Mouse (Mus musculus): Measurements from ENCODE around the gene Diras2. TPM values are rescaled to one million over a fixed set of nuclear protein-coding genes. Genes with fewer than 3 reads are reported as not detected.
"Not testable (repeated sequence)": the region's sequence is repeated elsewhere in the genome, so short reads cannot be mapped to it uniquely, and the experiment has no call there.

Gene Diras2
- polyA plus RNA-seq, 1 experiment from 2014 or later = 0.42 TPM

DNA sequence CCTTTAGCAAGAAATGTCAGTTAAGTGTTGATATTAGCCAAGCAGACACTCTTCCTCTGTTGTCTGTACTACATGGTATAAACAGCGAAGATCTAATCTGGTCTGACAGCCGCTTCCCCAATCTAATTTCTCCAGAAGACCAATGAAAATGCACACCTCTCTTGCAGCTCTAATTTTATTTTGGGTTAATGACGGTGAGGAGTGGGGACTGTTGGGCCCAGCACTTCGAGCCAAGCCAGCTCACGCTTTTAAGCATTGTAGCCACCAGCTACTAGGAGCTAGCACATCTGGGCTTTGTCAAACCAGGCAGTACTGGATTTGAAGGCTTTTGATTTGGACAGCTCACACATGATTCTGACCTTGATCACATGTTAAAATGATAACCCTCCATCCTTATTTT, 14.1 kb downstream of the Diras2 start:
- no peaks in the 10 kb centered on the region for H3K79me2 ChIP-seq (ENCODE audit: inconsistent target)
- H3K27ac ChIP-seq = no peak overlapping the region
- 85% methylated on average over 5 of the region's 5 CpGs for WGBS (ENCODE audit: missing documents)
- H3K36me3 ChIP-seq (ENCODE audit: inconsistent target) = no peaks in the 10 kb centered on the region
- H3K4me3 ChIP-seq (ENCODE audit: inconsistent target) = no peak overlapping the region

DNA sequence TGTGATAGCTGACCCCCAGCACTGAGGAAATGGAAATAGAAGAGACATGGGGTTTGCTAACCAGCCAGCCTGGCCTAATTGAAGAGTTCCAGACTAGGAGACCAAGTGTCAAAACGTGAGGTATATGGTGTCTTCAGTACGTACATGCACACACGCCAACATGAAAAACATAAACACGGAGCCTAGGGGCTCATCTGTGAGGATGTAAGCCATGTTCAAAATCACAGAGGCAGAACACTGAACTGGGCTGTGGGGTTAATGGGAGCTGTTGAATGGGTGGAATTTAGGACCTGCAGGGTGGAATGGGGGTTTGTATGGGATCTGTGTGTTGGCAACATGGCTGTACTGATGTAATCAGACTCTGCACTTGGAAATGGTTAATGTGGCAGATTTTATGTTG, 14.5 kb downstream of the Diras2 start:
- no peak overlapping the region for H3K27ac ChIP-seq
- no peaks in the 10 kb centered on the region for H3K36me3 ChIP-seq (ENCODE audit: inconsistent target)
- WGBS (ENCODE audit: missing documents) = 95% methylated on average over 4 of the region's 4 CpGs
- H3K4me3 ChIP-seq (ENCODE audit: inconsistent target) = no peak overlapping the region
- H3K79me2 ChIP-seq (ENCODE audit: inconsistent target) = no peaks in the 10 kb centered on the region

DNA sequence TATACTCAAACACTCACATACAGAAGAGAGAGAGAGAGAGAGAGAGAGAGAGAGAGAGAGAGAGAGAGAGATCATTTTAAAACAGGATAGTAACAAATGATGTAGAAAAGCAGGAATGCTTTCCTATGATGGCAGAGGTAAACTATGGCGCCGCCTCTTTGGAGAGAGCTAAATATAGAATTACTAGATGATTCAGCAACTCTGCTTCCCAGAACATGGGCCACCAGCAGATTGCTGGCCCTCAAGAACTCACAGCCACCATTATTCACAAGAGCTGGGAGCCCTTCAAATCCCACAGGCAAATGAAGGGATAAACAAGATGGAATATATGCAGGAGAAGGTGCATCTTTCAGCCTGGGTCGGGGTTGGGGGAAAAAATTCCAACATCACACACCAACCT, 15.0 kb downstream of the Diras2 start:
- Histone ChIP-seq H3K36me3 (ENCODE audit: inconsistent target) (no peaks in the 10 kb centered on the region), H3K27ac (no peak overlapping the region), H3K79me2 (ENCODE audit: inconsistent target) (no peaks in the 10 kb centered on the region), H3K4me3 (ENCODE audit: inconsistent target) (no peak overlapping the region)
- WGBS (ENCODE audit: missing documents) = 75% methylated on average over 3 of the region's 3 CpGs

DNA sequence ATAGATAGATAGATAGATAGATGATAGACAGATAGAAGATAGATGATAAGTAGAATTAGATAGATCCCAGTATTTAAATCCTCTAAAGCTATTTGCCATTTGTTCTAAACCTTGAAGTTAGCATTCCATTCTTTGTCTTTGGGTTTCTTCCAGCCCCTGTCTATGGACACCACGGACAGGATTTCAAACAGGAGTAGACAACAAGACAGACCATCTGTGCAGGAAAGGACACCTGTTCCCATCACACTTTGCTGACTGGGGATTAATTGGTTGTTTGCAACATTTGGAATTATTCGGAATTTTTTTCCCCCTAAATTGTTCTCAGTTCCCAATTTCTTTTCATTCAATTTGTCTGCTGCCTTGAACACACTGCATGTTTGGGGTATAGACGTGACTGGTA, 17.5 kb downstream of the Diras2 start:
- Histone ChIP-seq H3K27ac (no peak overlapping the region), H3K36me3 (ENCODE audit: inconsistent target) (no peaks in the 10 kb centered on the region), H3K4me3 (ENCODE audit: inconsistent target) (no peak overlapping the region), H3K79me2 (ENCODE audit: inconsistent target) (no peaks in the 10 kb centered on the region)
- WGBS (ENCODE audit: missing documents) = 98% methylated on average over 3 of the region's 3 CpGs

DNA sequence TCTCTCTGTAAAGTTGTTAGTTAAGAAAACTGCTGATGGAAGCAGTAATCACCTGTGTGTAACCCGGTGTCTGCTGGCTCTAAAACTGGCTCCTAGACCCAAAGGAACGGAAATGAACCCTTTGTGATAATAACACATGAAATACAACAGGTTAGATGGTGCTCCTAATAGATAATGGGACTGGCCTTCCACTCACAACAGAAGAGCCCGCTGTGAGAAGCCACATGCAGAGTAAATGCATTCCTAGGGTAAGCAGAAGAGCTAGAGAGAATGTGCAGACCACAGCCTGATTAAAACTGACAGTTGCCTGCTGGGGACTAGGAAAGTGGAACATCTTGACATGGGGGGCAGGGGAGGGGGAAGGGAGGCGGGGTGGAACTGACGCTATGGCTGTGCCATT, 18.7 kb downstream of the Diras2 start:
- no peak overlapping the region for H3K4me3 ChIP-seq (ENCODE audit: inconsistent target)
- no peaks in the 10 kb centered on the region for H3K79me2 ChIP-seq (ENCODE audit: inconsistent target)
- H3K36me3 ChIP-seq (ENCODE audit: inconsistent target) = no peaks in the 10 kb centered on the region
- 88% methylated on average over 5 of the region's 5 CpGs for WGBS (ENCODE audit: missing documents)
- no peak overlapping the region for H3K27ac ChIP-seq

DNA sequence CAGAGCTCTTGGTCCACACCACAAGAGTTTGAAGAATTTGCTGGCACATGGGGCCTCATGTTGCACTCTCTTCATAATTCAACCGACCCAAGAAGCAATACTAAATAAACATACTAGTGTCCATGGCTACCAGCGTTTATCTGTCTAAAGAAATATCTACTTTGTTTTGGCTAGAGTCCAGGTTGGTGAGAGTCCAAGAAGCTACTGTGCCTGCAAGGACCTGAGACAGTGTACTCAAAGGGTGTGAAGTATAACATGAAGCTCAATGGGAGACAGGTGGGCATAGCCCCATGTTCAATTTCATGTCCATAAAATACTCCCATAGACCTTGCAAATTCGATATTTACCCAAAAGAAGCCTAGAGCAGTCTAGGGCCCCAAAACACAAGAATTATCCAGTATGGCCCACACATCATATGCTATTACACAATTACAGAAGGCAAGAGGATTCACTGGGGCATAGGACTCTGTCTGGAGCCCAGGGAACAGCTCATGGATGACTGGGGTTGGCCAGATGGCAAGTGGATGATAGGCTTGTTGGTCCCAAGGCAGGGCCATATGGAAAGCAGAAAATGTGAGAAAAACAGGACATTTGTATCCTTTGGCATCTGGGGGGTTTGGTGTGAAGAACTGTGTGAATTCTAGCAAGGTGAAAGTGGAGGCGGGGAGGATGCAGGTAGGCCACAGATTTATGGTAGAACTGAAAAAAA, 20.8 kb downstream of the Diras2 start:
- WGBS (ENCODE audit: missing documents) = 98% methylated on average over 4 of the region's 4 CpGs
- Histone ChIP-seq H3K79me2 (ENCODE audit: inconsistent target) (no peaks in the 10 kb centered on the region), H3K4me3 (ENCODE audit: inconsistent target) (no peak overlapping the region), H3K36me3 (ENCODE audit: inconsistent target) (no peaks in the 10 kb centered on the region), H3K27ac (no peak overlapping the region)

DNA sequence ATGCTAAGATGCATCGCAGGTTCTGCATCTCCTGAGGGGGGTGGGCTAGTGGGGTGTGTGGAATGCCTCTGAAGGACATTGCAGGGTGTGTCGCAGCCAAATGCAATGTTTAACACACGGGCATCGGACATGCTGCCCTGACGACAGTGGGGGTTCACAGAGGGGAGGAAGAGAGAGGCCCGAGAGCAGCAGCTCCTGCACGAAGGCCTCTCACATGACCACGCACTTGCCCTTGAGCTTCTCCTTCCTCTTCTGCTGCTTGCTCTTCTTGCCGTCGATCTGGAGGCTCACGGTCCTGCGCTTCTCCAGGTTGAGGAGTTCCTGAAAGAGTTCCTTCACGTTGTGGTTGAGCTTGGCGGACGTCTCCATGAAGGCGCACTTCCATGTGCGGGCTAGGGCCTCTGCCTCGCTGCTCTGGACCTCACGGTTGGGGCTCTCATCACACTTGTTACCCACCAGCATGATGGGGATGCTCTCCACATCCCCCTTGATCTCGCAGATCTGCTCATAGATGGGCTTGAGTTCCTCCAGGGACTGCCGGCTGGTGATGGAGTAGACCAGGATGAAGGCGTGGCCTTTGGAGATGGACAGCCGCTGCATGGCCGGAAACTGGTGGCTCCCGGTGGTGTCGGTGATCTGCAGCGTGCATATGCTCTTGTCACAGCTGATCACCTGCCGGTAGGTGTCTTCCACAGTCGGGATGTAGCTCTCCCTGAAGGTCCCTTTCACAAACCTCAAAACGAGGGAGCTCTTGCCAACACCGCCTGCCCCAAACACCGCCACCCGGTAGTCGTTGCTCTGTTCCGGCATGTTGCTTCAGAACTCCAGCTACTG, 23.4 kb downstream of the Diras2 start:
- Histone ChIP-seq H3K36me3 (ENCODE audit: inconsistent target) (no peaks in the 10 kb centered on the region), H3K79me2 (ENCODE audit: inconsistent target) (no peaks in the 10 kb centered on the region), H3K4me3 (ENCODE audit: inconsistent target) (no peak overlapping the region), H3K27ac (no peak overlapping the region)
- WGBS (ENCODE audit: missing documents) = 65% methylated on average over 34 of the region's 35 CpGs

DNA sequence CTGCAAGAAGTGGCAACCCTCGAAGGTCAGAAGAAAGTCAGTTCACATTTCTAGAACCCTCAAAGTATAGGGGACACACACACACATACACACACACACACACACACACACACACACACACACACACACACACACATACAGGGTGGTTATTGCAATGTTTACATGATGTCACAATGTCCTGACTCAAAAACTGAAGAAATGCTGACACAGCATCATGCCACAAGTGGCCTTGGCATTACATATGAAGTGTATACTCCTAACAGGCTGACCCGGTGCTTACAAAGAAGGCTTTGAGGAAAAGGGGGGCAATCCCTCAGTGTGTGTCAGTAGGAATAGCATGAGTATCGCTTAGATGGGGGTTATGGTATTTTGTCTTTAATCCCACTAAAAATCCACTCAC, 24.3 kb downstream of the Diras2 start:
- not testable (repeated sequence) for H3K27ac ChIP-seq; H3K36me3 ChIP-seq (ENCODE audit: inconsistent target); H3K79me2 ChIP-seq (ENCODE audit: inconsistent target); H3K4me3 ChIP-seq (ENCODE audit: inconsistent target)
- 36% methylated on average over 3 of the region's 3 CpGs for WGBS (ENCODE audit: missing documents)

DNA sequence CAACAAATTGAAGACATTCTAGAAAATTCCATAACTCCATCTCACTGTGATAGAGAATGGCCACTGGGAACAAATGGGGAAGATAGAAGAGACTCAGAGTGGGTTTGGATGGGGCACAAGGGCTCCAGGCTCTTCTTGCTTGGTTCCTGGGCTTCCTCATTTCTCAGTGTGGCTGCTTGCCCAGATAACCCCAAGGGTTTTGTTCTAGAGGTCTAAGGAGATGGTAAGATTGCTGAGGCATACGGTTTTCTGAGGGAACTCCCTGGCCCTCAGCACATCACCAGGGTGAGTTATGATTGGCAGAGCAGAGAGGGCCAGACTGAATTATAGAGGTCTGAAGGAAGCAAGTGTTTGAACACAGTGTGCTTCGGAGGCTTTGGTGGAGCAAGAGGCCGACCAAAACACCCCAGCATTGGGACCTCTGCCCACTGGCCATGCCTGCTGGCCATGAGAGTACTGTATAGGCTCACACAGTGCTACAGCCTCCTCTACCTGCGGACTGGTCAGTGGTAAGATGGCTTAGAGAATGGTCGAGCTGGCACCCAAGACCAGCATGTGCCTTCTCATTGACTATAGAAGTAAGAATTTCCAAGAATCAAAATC, 25.3 kb downstream of the Diras2 start:
- H3K79me2 ChIP-seq (ENCODE audit: inconsistent target); H3K4me3 ChIP-seq (ENCODE audit: inconsistent target); H3K27ac ChIP-seq; H3K36me3 ChIP-seq (ENCODE audit: inconsistent target): not testable (repeated sequence)
- 37% methylated on average over 5 of the region's 5 CpGs for WGBS (ENCODE audit: missing documents)

DNA sequence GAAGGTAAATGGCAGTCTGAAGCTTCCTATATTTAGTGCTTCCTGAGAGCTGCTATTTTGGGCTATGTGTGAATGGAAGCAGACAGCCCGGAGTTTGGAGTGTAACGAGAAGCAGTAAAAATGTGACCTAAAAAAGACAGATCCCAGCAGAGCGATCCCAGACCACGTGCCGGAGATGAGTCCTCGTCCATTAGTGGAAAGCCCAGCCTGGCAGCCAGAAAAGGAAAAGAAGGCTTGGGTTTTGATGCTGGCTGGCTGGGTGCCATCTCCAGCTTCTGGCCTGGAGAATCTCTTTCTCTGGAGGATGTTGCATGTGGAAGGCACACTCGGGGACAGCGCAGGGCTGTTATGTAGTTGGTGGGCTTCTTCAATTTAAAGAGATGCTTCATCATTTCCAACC, 29.4 kb downstream of the Diras2 start:
- Histone ChIP-seq H3K4me3 (ENCODE audit: inconsistent target) (no peak overlapping the region), H3K27ac (no peak overlapping the region), H3K36me3 (ENCODE audit: inconsistent target) (no peaks in the 10 kb centered on the region), H3K79me2 (ENCODE audit: inconsistent target) (no peaks in the 10 kb centered on the region)
- 62% methylated on average over 8 of the region's 8 CpGs for WGBS (ENCODE audit: missing documents)

DNA sequence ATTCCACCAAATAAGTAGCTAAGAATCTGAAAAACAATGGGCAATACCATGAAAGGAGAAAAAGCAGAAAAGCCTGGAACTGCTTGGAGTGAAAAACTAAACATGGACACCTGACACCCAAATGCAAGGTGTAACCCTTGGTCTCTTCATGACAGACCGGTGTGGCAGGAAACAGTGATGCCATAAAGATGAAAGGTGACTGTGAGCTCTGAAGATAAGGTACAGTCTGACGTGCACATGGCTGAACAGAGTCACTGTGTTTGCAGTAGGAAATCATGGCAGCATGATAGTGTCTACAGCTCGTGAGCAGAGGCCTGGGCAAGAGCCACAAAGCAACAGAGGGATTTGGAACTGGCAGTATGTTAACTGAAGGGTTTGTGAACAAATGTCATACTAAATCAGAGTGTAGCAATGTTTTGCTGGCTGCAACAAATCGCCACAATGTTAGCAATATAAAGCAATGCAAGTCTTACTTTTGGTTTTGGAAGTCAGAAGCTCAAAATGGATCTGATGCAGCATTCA, 34.0 kb downstream of the Diras2 start:
- Histone ChIP-seq H3K4me3 (ENCODE audit: inconsistent target) (no peak overlapping the region), H3K36me3 (ENCODE audit: inconsistent target) (no peaks in the 10 kb centered on the region), H3K27ac (no peak overlapping the region), H3K79me2 (ENCODE audit: inconsistent target) (no peaks in the 10 kb centered on the region)
- WGBS (ENCODE audit: missing documents) = 86% methylated on average over 4 of the region's 4 CpGs

DNA sequence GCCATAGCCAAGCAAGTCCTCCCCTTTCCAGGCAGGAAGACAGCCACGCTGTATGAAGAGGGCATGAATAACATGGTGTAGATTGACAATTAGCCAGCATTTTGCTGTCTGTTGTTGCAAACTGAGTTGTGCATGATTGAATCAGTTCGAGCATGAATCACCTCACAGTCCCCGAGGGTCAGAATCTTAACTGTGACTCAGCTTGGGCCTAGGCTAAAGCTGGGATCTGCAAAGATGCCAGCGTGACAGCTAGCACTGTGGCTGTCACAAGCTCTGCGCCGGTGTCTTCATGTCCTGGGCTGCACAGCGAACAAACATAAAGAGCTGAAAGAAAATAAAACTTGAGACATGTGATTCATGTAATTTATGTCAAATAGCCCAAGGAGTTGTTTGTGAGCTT, 42.3 kb downstream of the Diras2 start:
- no peaks in the 10 kb centered on the region for H3K36me3 ChIP-seq (ENCODE audit: inconsistent target)
- H3K4me3 ChIP-seq (ENCODE audit: inconsistent target) = no peak overlapping the region
- H3K79me2 ChIP-seq (ENCODE audit: inconsistent target) = no peaks in the 10 kb centered on the region
- H3K27ac ChIP-seq = no peak overlapping the region
- 99% methylated on average over 7 of the region's 7 CpGs for WGBS (ENCODE audit: missing documents)

DNA sequence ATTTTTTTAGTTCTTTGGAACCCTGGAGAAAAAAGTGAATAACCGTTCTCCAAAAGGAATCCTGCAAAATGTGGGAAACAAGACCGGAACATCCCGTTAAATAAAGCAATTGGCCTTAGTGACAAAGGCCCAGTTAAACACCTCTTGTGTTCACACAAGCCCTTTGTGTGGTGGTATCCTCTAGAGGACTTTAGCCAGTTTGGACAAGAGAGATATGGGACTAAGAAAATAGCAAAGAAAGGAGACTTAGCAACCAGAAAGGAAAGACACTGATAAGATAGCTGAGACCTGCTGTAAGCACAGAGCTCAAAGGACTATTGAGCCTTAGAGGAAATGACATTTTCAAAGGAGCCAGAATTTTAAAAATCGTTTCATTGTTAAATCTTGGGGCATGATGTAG, 47.0 kb downstream of the Diras2 start:
- 95% methylated on average over 4 of the region's 4 CpGs for WGBS (ENCODE audit: missing documents)
- Histone ChIP-seq H3K27ac (no peak overlapping the region), H3K4me3 (ENCODE audit: inconsistent target) (no peak overlapping the region), H3K36me3 (ENCODE audit: inconsistent target) (no peaks in the 10 kb centered on the region), H3K79me2 (ENCODE audit: inconsistent target) (no peaks in the 10 kb centered on the region)

DNA sequence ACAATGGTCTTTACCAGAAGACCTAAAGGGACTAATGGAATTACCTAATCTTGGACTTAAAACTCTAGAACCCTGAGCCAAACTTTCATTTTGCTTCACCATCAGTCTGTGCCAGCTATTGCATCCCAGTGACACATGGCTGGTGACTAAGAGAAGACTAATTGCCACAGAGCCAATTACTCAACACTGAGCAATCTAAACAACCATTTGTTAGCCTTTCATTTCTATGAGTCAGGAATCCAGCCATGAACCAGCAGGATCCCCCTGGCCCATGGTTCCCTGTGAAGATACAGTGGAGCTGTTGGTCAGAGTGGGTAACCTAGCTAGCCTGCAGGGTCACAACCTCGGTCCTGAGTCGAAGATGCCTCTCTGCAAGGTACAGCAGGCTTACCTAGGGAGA, 49.3 kb downstream of the Diras2 start:
- no peak overlapping the region for H3K4me3 ChIP-seq (ENCODE audit: inconsistent target)
- 91% methylated on average over 2 of the region's 2 CpGs for WGBS (ENCODE audit: missing documents)
- no peak overlapping the region for H3K27ac ChIP-seq
- no peaks in the 10 kb centered on the region for H3K79me2 ChIP-seq (ENCODE audit: inconsistent target)
- H3K36me3 ChIP-seq (ENCODE audit: inconsistent target) = no peaks in the 10 kb centered on the region

DNA sequence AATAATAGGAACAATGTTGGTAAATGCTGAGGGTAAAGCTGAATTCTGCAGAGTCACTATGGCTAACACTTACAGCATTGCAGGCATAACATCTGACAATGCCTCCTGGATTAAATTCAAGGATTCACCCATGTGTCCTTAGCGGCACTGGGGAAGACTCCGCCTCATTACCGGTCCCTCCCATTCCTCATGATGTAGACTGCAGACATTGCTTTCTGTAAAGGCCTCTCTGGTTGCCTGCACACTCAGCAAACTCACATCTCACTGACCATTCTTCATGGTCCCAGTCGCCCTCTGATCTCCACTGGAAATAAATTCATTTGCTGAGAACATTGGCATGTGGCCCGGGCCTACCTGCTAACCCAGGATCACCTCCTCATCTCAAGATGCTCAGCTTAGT, 51.9 kb downstream of the Diras2 start:
- Histone ChIP-seq H3K4me3 (ENCODE audit: inconsistent target) (no peak overlapping the region), H3K27ac (no peak overlapping the region), H3K79me2 (ENCODE audit: inconsistent target) (no peaks in the 10 kb centered on the region), H3K36me3 (ENCODE audit: inconsistent target) (no peaks in the 10 kb centered on the region)
- WGBS (ENCODE audit: missing documents) = 97% methylated on average over 5 of the region's 5 CpGs

All from macrophage (primary cell).